Mouse (Mus musculus) kidney, embryonic 14.5 days (tissue): ENCODE results near the gene Cyba. TPM values are rescaled to one million over a fixed set of nuclear protein-coding genes. Genes with fewer than 3 reads are reported as not detected.

Experiments
- ATAC-seq: fragments of 200-750 bp; cut with Nextera tagmentation; 2 replicates; pipeline ENCODE4 v1.8.0; 2017; ENCODE audit warnings: moderate number of reproducible peaks, mild to moderate bottlenecking, moderate TSS enrichment, moderate library complexity; ENCODE audit not compliant: low FRiP score, low TSS enrichment
- H3K27ac ChIP-seq: fragments of 300-500 bp; sonication (generic); 2 replicates; pipeline ENCODE4 v1.5.1; 2014; ENCODE audit warnings: low read depth, mild to moderate bottlenecking, low read length, moderate library complexity, mixed read lengths
- H3K27me3 ChIP-seq: fragments of 300-500 bp; sonication (generic); 2 replicates; pipeline ENCODE4 v1.6.1; 2014; ENCODE audit warnings: mild to moderate bottlenecking, low read length; ENCODE audit not compliant: control insufficient read depth, insufficient read depth
- H3K36me3 ChIP-seq: fragments of 300-500 bp; sonication (generic); 2 replicates; pipeline ENCODE4 v1.6.1; 2014; ENCODE audit warnings: low read length, mixed read lengths; ENCODE audit not compliant: control insufficient read depth, insufficient read depth
- H3K4me1 ChIP-seq: fragments of 300-500 bp; sonication (generic); 2 replicates; pipeline ENCODE4 v1.6.1; 2014; ENCODE audit warnings: low read length, mixed read lengths; ENCODE audit not compliant: control insufficient read depth, insufficient read depth
- H3K4me2 ChIP-seq: fragments of 300-500 bp; sonication (generic); replicated peaks from 2 replicates; pipeline ENCODE4 v1.6.1; 2014; ENCODE audit warnings: low read depth, mild to moderate bottlenecking, low read length
- H3K4me3 ChIP-seq: fragments of 300-500 bp; sonication (generic); 2 replicates; pipeline ENCODE4 v1.5.1; 2014; ENCODE audit warnings: mild to moderate bottlenecking, low read length
- H3K9ac ChIP-seq: fragments of 300-500 bp; sonication (generic); 2 replicates; pipeline ENCODE4 v1.6.1; 2014; ENCODE audit warnings: low read depth, mild to moderate bottlenecking, low read length, moderate library complexity
- H3K9me3 ChIP-seq: fragments of 300-500 bp; sonication (generic); 2 replicates; pipeline ENCODE4 v1.6.1; 2016; ENCODE audit warnings: low read length; ENCODE audit not compliant: control insufficient read depth
- WGBS: fragments of 180-500 bp; shearing (Covaris S2); extraction: QIAGEN DNeasy Blood & Tissue Kit; methylation state at CpG from one replicate; pipeline ENCODE4 v1.1.7; 2014; 5-methylcytosine and 5-hydroxymethylcytosine counted together
- polyA plus RNA-seq: library from polyadenylated mRNA; unstranded; fragments of >200 nt; fragmentation: Nextera tagmentation; extraction: Ambion mirVana; gene quantifications from 2 replicates; pipeline ENCODE4 v1.2.1, GENCODE M21; 2014

Gene Cyba
- polyA plus RNA-seq, 1 experiment from 2014 or later, result 216 TPM

GRCm38 (mm10) chr8:122442356-122442755 lies 9.6 kb upstream of the Cyba start:
- Histone ChIP-seq H3K4me2 (peak overlapping the region; percentile 95), H3K36me3 (peaks cover 7% of the 10 kb centered on the region; the same call in 1 of the 2 replicates), H3K27ac (no peak overlapping the region), H3K4me3 (peak overlapping the region; percentile 77), H3K9ac (peak overlapping the region; percentile 72), H3K9me3 (no peaks in the 10 kb centered on the region), H3K4me1 (peaks cover 16% of the 10 kb centered on the region; the same call in 1 of the 2 replicates), H3K27me3 (no peaks in the 10 kb centered on the region)
- no peak for ATAC-seq
- WGBS, result 15% methylated on average over 7 of the region's 7 CpGs

DNA sequence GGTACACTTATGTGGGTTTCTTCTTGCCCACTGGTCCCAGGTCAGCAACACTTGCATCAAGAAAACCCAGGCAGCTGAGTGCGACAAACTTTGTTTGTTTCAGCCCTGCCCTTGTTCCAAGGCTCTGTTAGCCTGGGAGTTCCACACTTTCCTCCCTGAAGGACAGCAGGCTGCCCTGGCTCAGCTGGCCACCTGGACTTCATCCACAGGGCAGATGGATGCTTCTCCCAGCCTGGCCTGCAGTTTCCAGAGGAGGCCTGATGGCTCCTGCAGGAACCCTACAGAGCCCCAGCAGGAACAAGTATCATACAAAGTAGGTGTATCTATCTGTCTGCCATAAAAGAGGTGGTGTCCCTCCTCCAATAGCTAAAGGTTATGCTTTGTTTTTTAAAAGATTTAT lies 8.6 kb upstream of the Cyba start:
- Histone ChIP-seq H3K4me2 (no peak overlapping the region), H3K4me1 (peaks cover 18% of the 10 kb centered on the region; the same call in 1 of the 2 replicates), H3K27ac (no peak overlapping the region), H3K4me3 (no peak overlapping the region), H3K27me3 (no peaks in the 10 kb centered on the region), H3K9ac (no peak overlapping the region), H3K36me3 (peaks cover 17% of the 10 kb centered on the region; the same call in 1 of the 2 replicates), H3K9me3 (no peaks in the 10 kb centered on the region)
- 96% methylated on average over 1 of the region's 1 CpGs for WGBS
- no peak for ATAC-seq

GRCm38 (mm10) chr8:122439336-122439735 lies 6.6 kb upstream of the Cyba start:
- peaks cover 33% of the 10 kb centered on the region; the same call in 1 of the 2 replicates for H3K36me3 ChIP-seq
- no peak overlapping the region for H3K9ac ChIP-seq

GRCm38 (mm10) chr8:122437708-122438331 lies 5.1 kb upstream of the Cyba start:
- no peaks in the 10 kb centered on the region for H3K27me3 ChIP-seq
- H3K27ac ChIP-seq, result no peak overlapping the region; the same call in 1 of the 2 replicates
- peaks cover 37% of the 10 kb centered on the region for H3K36me3 ChIP-seq
- peaks cover 22% of the 10 kb centered on the region; the same call in 1 of the 2 replicates for H3K4me1 ChIP-seq
- ATAC-seq, result no peak
- no peak overlapping the region for H3K4me3 ChIP-seq
- 86% methylated on average over 13 of the region's 13 CpGs for WGBS
- H3K9me3 ChIP-seq, result no peaks in the 10 kb centered on the region
- H3K9ac ChIP-seq, result no peak overlapping the region
- no peak overlapping the region for H3K4me2 ChIP-seq

More at GRCm38 (mm10) chr8:122439336-122439735, 6.6 kb upstream of the Cyba start:
- H3K9me3 ChIP-seq, result no peaks in the 10 kb centered on the region
- no peak overlapping the region for H3K4me3 ChIP-seq
- H3K4me1 ChIP-seq, result peaks cover 16% of the 10 kb centered on the region; the same call in 1 of the 2 replicates
- WGBS, result 96% methylated on average over 16 of the region's 16 CpGs
- H3K27ac ChIP-seq, result no peak overlapping the region
- H3K4me2 ChIP-seq, result no peak overlapping the region
- ATAC-seq, result no peak
- H3K27me3 ChIP-seq, result no peaks in the 10 kb centered on the region

DNA sequence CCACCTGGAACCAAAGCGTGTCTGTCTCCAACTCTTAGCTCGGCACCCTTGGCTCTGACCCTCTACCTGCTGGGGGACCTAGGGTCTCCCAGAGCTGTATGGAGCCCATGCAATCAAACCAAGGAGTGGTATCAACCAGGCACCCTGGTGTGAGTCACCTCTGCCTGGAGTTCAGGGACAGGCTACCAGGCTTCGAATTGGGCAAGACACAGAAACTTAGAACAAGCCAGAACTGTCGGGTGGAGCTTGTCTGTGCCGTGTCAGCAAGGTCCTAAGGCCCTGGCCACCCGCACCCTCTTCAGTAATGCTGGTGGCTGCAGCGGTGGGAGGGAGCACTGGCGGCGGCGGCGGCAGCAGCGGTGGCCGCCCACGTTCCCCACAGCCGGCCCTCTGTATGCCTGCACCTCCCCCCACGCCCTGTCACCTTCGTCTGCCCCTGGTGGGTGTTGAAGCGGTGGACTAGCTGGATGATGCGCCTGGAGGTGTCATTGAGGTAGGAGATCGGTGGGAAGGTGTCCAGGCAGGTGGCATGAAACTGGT lies 3.9 kb upstream of the Cyba start:
- Histone ChIP-seq H3K27me3 (no peaks in the 10 kb centered on the region), H3K27ac (no peak overlapping the region), H3K4me2 (no peak overlapping the region), H3K9ac (no peak overlapping the region), H3K4me1 (peaks cover 25% of the 10 kb centered on the region), H3K9me3 (no peaks in the 10 kb centered on the region), H3K36me3 (peaks cover 37% of the 10 kb centered on the region), H3K4me3 (no peak overlapping the region)
- no peak for ATAC-seq
- 88% methylated on average over 20 of the region's 20 CpGs for WGBS

DNA sequence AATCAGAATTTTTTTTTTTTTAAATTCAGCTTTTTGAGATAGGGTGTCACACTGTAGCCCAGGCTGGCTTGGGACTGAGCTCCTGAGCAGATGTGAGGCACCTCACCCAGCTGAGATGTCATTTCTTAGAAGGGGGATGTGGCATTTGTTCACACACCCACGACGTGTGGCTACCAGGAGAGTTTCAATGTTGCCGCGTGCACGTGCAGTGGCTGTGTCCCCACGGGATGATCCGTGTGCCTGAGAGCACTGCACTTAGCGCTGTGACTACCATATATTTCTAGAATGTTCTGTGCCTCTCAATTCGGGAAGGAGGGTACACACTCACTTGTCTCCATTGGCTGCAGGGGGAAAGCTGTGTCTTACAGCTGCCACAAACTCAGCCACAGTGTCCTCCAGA lies 3.4 kb upstream of the Cyba start:
- H3K4me3 ChIP-seq, result no peak overlapping the region
- no peaks in the 10 kb centered on the region for H3K9me3 ChIP-seq
- H3K4me2 ChIP-seq, result no peak overlapping the region
- WGBS, result 93% methylated on average over 9 of the region's 9 CpGs
- no peak overlapping the region for H3K27ac ChIP-seq
- H3K9ac ChIP-seq, result no peak overlapping the region
- H3K36me3 ChIP-seq, result peaks cover 37% of the 10 kb centered on the region
- no peak for ATAC-seq
- H3K4me1 ChIP-seq, result peaks cover 27% of the 10 kb centered on the region
- no peaks in the 10 kb centered on the region for H3K27me3 ChIP-seq

DNA sequence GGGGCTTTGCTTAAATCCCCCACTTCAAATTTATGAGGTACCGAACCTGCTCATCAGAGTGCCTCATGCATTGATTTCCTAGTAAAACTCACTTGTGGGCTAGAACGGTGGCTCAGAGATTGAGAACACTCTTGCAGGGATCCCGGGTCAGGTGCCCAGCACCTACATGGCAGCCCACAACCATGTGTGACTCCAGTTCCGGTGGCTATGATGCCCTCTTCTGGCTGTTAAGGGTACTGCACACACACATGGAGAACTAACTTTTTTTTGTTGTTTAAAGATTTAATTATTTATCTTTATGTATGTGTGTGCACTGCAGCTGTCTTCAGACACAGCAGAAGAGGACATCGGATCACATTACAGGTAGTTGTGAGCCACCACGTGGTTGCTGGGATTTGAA lies 2.6 kb upstream of the Cyba start:
- Histone ChIP-seq H3K4me3 (no peak overlapping the region), H3K9ac (no peak overlapping the region), H3K36me3 (peaks cover 37% of the 10 kb centered on the region), H3K9me3 (no peaks in the 10 kb centered on the region), H3K27me3 (no peaks in the 10 kb centered on the region), H3K27ac (no peak overlapping the region), H3K4me2 (no peak overlapping the region), H3K4me1 (peaks cover 27% of the 10 kb centered on the region)
- 88% methylated on average over 6 of the region's 6 CpGs for WGBS
- ATAC-seq, result no peak

GRCm38 (mm10) chr8:122433269-122433905 lies 657 bp upstream of the Cyba start:
- Histone ChIP-seq H3K27me3 (no peaks in the 10 kb centered on the region), H3K4me2 (peak overlapping the region; percentile 90; the same call in 1 of the 2 replicates), H3K27ac (peak overlapping the region; percentile 65; the same call in 1 of the 2 replicates), H3K9me3 (no peaks in the 10 kb centered on the region), H3K9ac (peak overlapping the region; percentile 75; the same call in 1 of the 2 replicates), H3K4me1 (peaks cover 24% of the 10 kb centered on the region), H3K4me3 (peak overlapping the region; percentile 59; the same call in 1 of the 2 replicates), H3K36me3 (peaks cover 30% of the 10 kb centered on the region)
- peak; percentile 45; the same call in 1 of the 2 replicates for ATAC-seq
- WGBS, result 66% methylated on average over 11 of the region's 11 CpGs
